Mouse (Mus musculus) liver, postnatal 0 days (tissue): ENCODE measurements around the gene Atrip.

Source experiments
- CTCF ChIP-seq: sonication (generic); IDR thresholded peaks from 2 replicates; pipeline ENCODE4 v1.5.1; 2016; ENCODE audit warnings: antibody characterized with exemption, low read depth
- EP300 ChIP-seq: IDR thresholded peaks from 2 replicates; pipeline ENCODE4 v1.6.1; 2016; ENCODE audit warnings: antibody characterized with exemption, low read depth, mild to moderate bottlenecking

GRCm38 (mm10) chr9:109051011-109051501 lies 22.9 kb downstream of the Atrip start:
- TF ChIP-seq CTCF (no peak), EP300 (no peak)
